ENCODE assay signal across 8 mouse cellular contexts in the genomic region with DNA sequence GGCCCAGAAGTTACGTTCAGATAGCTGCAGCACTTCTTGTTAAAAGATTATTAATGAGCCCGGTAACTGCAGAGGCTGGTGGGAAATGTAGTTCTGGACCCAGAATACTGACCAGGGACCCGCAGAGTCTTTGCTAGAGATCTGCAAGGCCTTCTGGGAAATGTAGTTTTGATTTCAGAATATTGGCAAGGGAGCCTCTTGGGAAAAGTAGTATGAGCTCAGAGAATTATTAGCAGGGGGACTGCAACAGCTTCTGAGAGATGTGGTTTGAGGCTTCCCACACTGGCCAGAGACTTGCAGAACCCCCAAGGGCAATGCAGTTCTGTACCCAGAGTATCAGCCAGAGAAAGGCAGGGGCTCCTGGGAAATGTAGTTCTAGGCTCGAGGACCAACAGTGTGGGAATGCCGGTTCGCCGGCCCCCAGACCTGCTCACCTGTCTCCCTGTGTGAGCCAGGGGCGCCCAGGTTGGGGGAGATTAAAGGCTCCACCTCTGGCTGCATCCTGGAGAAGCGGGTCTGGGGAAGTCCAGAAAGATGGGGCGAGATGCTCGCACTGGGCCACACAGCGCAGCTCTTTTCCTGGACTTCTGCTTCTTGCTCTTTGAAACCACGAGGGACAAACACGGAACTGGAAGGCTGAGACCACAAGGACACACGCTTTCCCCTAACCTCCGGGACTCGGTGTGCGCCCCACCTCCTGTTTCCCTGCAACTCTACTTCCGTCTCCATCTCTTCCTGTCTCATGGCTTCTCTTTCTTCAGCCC. TPM values are rescaled to one million over a fixed set of nuclear protein-coding genes. Genes with fewer than 3 reads are reported as not detected.
A peak's percentile ranks its signal among the peaks of the same experiment; 100 is the strongest.
DNase-seq lines count a peak whose midpoint lies in the region; ATAC-seq and TF ChIP-seq lines count a peak whose summit lies in the region.

No protein-coding gene starts in this region.

- H3K27me3 ChIP-seq in erythroblast, embryonic 14.5 days (ENCODE audit: control insufficient read depth): peaks cover 22% of the 10 kb centered on the region
- no peaks in the 10 kb centered on the region for H3K27me3 ChIP-seq in embryonic facial prominence, embryonic 11.5 days (ENCODE audit: control insufficient read depth, insufficient read depth, low read length)
- no peaks in the 10 kb centered on the region for H3K27me3 ChIP-seq in heart, adult 2 months (ENCODE audit: control insufficient read depth, insufficient read depth, low read length)
- H3K27me3 ChIP-seq in limb, embryonic 12.5 days: peaks cover 17% of the 10 kb centered on the region; the same call in 1 of the 2 replicates
- H3K27me3 ChIP-seq in midbrain, embryonic 14.5 days (ENCODE audit: control insufficient read depth, insufficient read depth, low read length): no peaks in the 10 kb centered on the region

- no peak for TF ChIP-seq EP300 in heart, adult 2 months (IDR thresholded peaks at IDR 0.05; ENCODE audit: insufficient read depth, low read depth, low read length)

- intact Hi-C loops in heart, adult 2 months (cut with DNase I): loop anchor here (2.0 to 10.0 kb wide), 4 partner anchors 93 to 699 kb away; a partner anchor contains a TSS

- peaks cover 28% of the 10 kb centered on the region for H3K4me1 ChIP-seq in erythroblast, embryonic 14.5 days (ENCODE audit: control insufficient read depth)
- H3K4me1 ChIP-seq in embryonic facial prominence, embryonic 11.5 days (ENCODE audit: control insufficient read depth, insufficient read depth, low read length): no peaks in the 10 kb centered on the region
- no peaks in the 10 kb centered on the region; the same call in 1 of the 2 replicates for H3K4me1 ChIP-seq in heart, adult 2 months (ENCODE audit: control insufficient read depth, insufficient read depth, low read length)
- H3K4me1 ChIP-seq in limb, embryonic 12.5 days (replicated peaks): peaks cover 15% of the 10 kb centered on the region; the same call in 1 of the 2 replicates
- H3K4me1 ChIP-seq in midbrain, embryonic 14.5 days (ENCODE audit: control insufficient read depth, insufficient read depth, low read length): peaks cover 13% of the 10 kb centered on the region

- peak overlapping the region; percentile 84 for H3K4me2 ChIP-seq in embryonic facial prominence, embryonic 11.5 days (ENCODE audit: low read depth, low read length)
- H3K4me2 ChIP-seq in limb, embryonic 12.5 days: peak overlapping the region; percentile 86
- peak overlapping the region; percentile 86 for H3K4me2 ChIP-seq in midbrain, embryonic 14.5 days (ENCODE audit: low read length)

- no peaks in the 10 kb centered on the region for H3K79me2 ChIP-seq in heart, adult 2 months (replicated peaks; ENCODE audit: control insufficient read depth, insufficient read depth, low read length)

- no peaks in the 10 kb centered on the region for H3K36me3 ChIP-seq in erythroblast, embryonic 14.5 days (ENCODE audit: control insufficient read depth)
- no peaks in the 10 kb centered on the region for H3K36me3 ChIP-seq in embryonic facial prominence, embryonic 11.5 days (replicated peaks; ENCODE audit: control insufficient read depth, insufficient read depth, low read depth, low read length)
- no peaks in the 10 kb centered on the region for H3K36me3 ChIP-seq in heart, adult 2 months (ENCODE audit: control insufficient read depth, insufficient read depth, low read length)
- H3K36me3 ChIP-seq in limb, embryonic 12.5 days: no peaks in the 10 kb centered on the region
- no peaks in the 10 kb centered on the region for H3K36me3 ChIP-seq in midbrain, embryonic 14.5 days (ENCODE audit: control insufficient read depth, insufficient read depth, low read length)

- 0 out of 2 replicates have a peak overlapping the region, but pooled peaks have one; percentile 13 for H3K27ac ChIP-seq in embryonic facial prominence, embryonic 11.5 days (replicated peaks; ENCODE audit: low read depth, low read length)
- peak overlapping the region; percentile 80 for H3K27ac ChIP-seq in heart, adult 2 months
- H3K27ac ChIP-seq in limb, embryonic 12.5 days: peak overlapping the region; percentile 64; the same call in 1 of the 2 replicates
- peak overlapping the region; percentile 69 for H3K27ac ChIP-seq in midbrain, embryonic 14.5 days (replicated peaks; ENCODE audit: low read depth, low read length)

- TF ChIP-seq CTCF in heart, adult 2 months (IDR thresholded peaks at IDR 0.05): no peak

- peak; percentile 94 for DNase-seq in embryonic facial prominence, embryonic 11.5 days (ENCODE audit: low spot score)
- peak; percentile 86 to 91 for DNase-seq in heart, adult 2 months
- DNase-seq in kidney, adult 8-10 months: peak; percentile 90 to 96
- peak; percentile 94 for DNase-seq in midbrain, embryonic 14.5 days
- DNase-seq in spleen, adult 12 weeks (ENCODE audit: low spot score): peak; percentile 56

- no peaks in the 10 kb centered on the region for H3K9me3 ChIP-seq in erythroblast, embryonic 14.5 days (ENCODE audit: control insufficient read depth, low read length)
- no peaks in the 10 kb centered on the region for H3K9me3 ChIP-seq in embryonic facial prominence, embryonic 11.5 days (replicated peaks; ENCODE audit: control insufficient read depth, low read length)
- no peaks in the 10 kb centered on the region for H3K9me3 ChIP-seq in limb, embryonic 12.5 days
- no peaks in the 10 kb centered on the region for H3K9me3 ChIP-seq in midbrain, embryonic 14.5 days (ENCODE audit: control insufficient read depth, low read length)

- no peak for TF ChIP-seq POLR2A in heart, adult 2 months (IDR thresholded peaks at IDR 0.05; ENCODE audit: insufficient read depth, low read depth, low read length)

- ATAC-seq in erythroblast, adult 5-6 weeks (replicated peaks; ENCODE audit: low FRiP score, poor library complexity, severe bottlenecking): no peak
- peak; percentile 84 for ATAC-seq in embryonic facial prominence, embryonic 11.5 days (replicated peaks; ENCODE audit: insufficient number of reproducible peaks, low FRiP score, low TSS enrichment, low read depth)
- peak; percentile 88 for ATAC-seq in limb, embryonic 12.5 days (ENCODE audit: insufficient number of reproducible peaks, insufficient read depth, low FRiP score, low TSS enrichment, low read depth)
- peak; percentile 93 for ATAC-seq in midbrain, embryonic 14.5 days (ENCODE audit: low FRiP score, low TSS enrichment)

- WGBS in embryonic facial prominence, embryonic 11.5 days: under 1% methylated on average over 19 of the region's 19 CpGs
- 2% methylated on average over 19 of the region's 19 CpGs for WGBS in heart, adult 2 months
- under 1% methylated on average over 19 of the region's 19 CpGs for WGBS in limb, embryonic 12.5 days
- 1% methylated on average over 19 of the region's 19 CpGs for WGBS in midbrain, embryonic 14.5 days

- peak overlapping the region; percentile 54 for H3K4me3 ChIP-seq in erythroblast, embryonic 14.5 days (replicated peaks)
- peak overlapping the region; percentile 56 for H3K4me3 ChIP-seq in embryonic facial prominence, embryonic 11.5 days (ENCODE audit: low read depth, low read length)
- peak overlapping the region; percentile 58 for H3K4me3 ChIP-seq in heart, adult 2 months
- peak overlapping the region; percentile 58 for H3K4me3 ChIP-seq in limb, embryonic 12.5 days (replicated peaks)
- peak overlapping the region; percentile 55 for H3K4me3 ChIP-seq in midbrain, embryonic 14.5 days (replicated peaks; ENCODE audit: low read depth, low read length)

- H3K9ac ChIP-seq in embryonic facial prominence, embryonic 11.5 days (replicated peaks; ENCODE audit: low read length): peak overlapping the region; percentile 65
- peak overlapping the region; percentile 69 for H3K9ac ChIP-seq in heart, adult 2 months (ENCODE audit: low read depth, low read length)
- peak overlapping the region; percentile 58 for H3K9ac ChIP-seq in limb, embryonic 12.5 days (replicated peaks)
- peak overlapping the region; percentile 65 for H3K9ac ChIP-seq in midbrain, embryonic 14.5 days (replicated peaks; ENCODE audit: low read length)

RNA-seq across cellular contexts. Expression of a gene that starts 9.8 kb away (rescaled TPM):
- polyA plus RNA-seq in erythroblast, embryonic 14.5 days (2012): not detected in 2 replicates
- not detected in 2 replicates for total RNA-seq in erythroblast, adult 5-6 weeks (2015; ENCODE audit: low replicate concordance)
- not detected in 2 replicates for total RNA-seq in erythroblast, adult 5-6 weeks (2017; ENCODE audit: low replicate concordance)
- 1.4 and 1.9 TPM in 2 replicates for polyA plus RNA-seq in embryonic facial prominence, embryonic 11.5 days (2014; fragmentation: Nextera tagmentation; extraction: Ambion mirVana)
- total RNA-seq in heart, adult 2 months (2021): 1 to 10 TPM; 1.4 to 2.5 TPM
- polyA plus RNA-seq in heart, adult 2 months (2012; rRNA removed): 3.1 and 3.2 TPM in 2 replicates
- polyA plus RNA-seq in limb, embryonic 12.5 days (2016; fragmentation: Nextera tagmentation; extraction: Ambion mirVana): 3.0 and 3.3 TPM in 2 replicates
- 39.5 and 48.5 TPM in 2 replicates for polyA plus RNA-seq in midbrain, embryonic 14.5 days (2014; fragmentation: Nextera tagmentation; extraction: Ambion mirVana)

RNA-seq across cellular contexts. Expression of a gene that starts 11.5 kb away (rescaled TPM):
- 0.04 and 0.06 TPM in 2 replicates for polyA plus RNA-seq in erythroblast, embryonic 14.5 days (2012)
- total RNA-seq in erythroblast, adult 5-6 weeks (2015; ENCODE audit: low replicate concordance): not detected in 2 replicates
- total RNA-seq in erythroblast, adult 5-6 weeks (2017; ENCODE audit: low replicate concordance): not detected in 2 replicates
- polyA plus RNA-seq in embryonic facial prominence, embryonic 11.5 days (2014; fragmentation: Nextera tagmentation; extraction: Ambion mirVana): 0.99 and 1.4 TPM in 2 replicates
- total RNA-seq in heart, adult 2 months (2021): under 1 TPM; 0.21 to 0.25 TPM
- 0.12 and 0.47 TPM in 2 replicates for polyA plus RNA-seq in heart, adult 2 months (2012; rRNA removed)
- 0.56 and 0.64 TPM in 2 replicates for polyA plus RNA-seq in limb, embryonic 12.5 days (2016; fragmentation: Nextera tagmentation; extraction: Ambion mirVana)
- polyA plus RNA-seq in midbrain, embryonic 14.5 days (2014; fragmentation: Nextera tagmentation; extraction: Ambion mirVana): 1.7 and 1.9 TPM in 2 replicates

RNA-seq across cellular contexts. Expression of a gene that starts 54.7 kb away (rescaled TPM):
- not detected in 2 replicates for polyA plus RNA-seq in erythroblast, embryonic 14.5 days (2012)
- not detected in 2 replicates for total RNA-seq in erythroblast, adult 5-6 weeks (2015; ENCODE audit: low replicate concordance)
- total RNA-seq in erythroblast, adult 5-6 weeks (2017; ENCODE audit: low replicate concordance): not detected in 2 replicates
- polyA plus RNA-seq in embryonic facial prominence, embryonic 11.5 days (2014; fragmentation: Nextera tagmentation; extraction: Ambion mirVana): 1.9 and 3.2 TPM in 2 replicates
- 10 to 100 TPM; 30.1 to 34.1 TPM for total RNA-seq in heart, adult 2 months (2021)
- polyA plus RNA-seq in heart, adult 2 months (2012; rRNA removed): 33.2 and 36.2 TPM in 2 replicates
- 0.86 and 0.98 TPM in 2 replicates for polyA plus RNA-seq in limb, embryonic 12.5 days (2016; fragmentation: Nextera tagmentation; extraction: Ambion mirVana)
- 28.4 and 39.0 TPM in 2 replicates for polyA plus RNA-seq in midbrain, embryonic 14.5 days (2014; fragmentation: Nextera tagmentation; extraction: Ambion mirVana)

Comparison
In these comparisons a context has a peak if more than half of its experiments do, and no peak if none do; other contexts are left out.
1. H3K27ac ChIP-seq: peak in every context shown above with its lines; median percentile 80 in heart, adult 2 months; 69 in midbrain, embryonic 14.5 days; 64 in limb, embryonic 12.5 days; 13 in embryonic facial prominence, embryonic 11.5 days.